Mouse (Mus musculus) forebrain, embryonic 13.5 days (tissue): ENCODE measurements around the gene Cyb5r1. TPM values are rescaled to one million over a fixed set of nuclear protein-coding genes. Genes with fewer than 3 reads are reported as not detected.
"Not testable (repeated sequence)": the region's sequence is repeated elsewhere in the genome, so short reads cannot be mapped to it uniquely, and the experiment has no call there.

Source experiments
- ATAC-seq: fragments of 200-750 bp; cut with Nextera tagmentation; 2 replicates; pipeline ENCODE4 v1.8.0; 2017
- H3K27ac ChIP-seq: fragments of 300-500 bp; sonication (generic); 2 replicates; pipeline ENCODE4 v1.5.1; 2015; ENCODE audit warnings: inconsistent platforms, mild to moderate bottlenecking, moderate library complexity
- H3K27me3 ChIP-seq: fragments of 300-500 bp; sonication (generic); 2 replicates; pipeline ENCODE4 v1.6.1; 2015; ENCODE audit warnings: mild to moderate bottlenecking, inconsistent platforms
- H3K36me3 ChIP-seq: fragments of 300-500 bp; sonication (generic); 2 replicates; pipeline ENCODE4 v1.6.1; 2015; ENCODE audit warnings: mild to moderate bottlenecking, inconsistent platforms; ENCODE audit not compliant: poor library complexity, severe bottlenecking
- H3K4me1 ChIP-seq: fragments of 300-500 bp; sonication (generic); 2 replicates; pipeline ENCODE4 v1.6.1; 2015; ENCODE audit warnings: inconsistent platforms
- H3K4me2 ChIP-seq: fragments of 300-500 bp; sonication (generic); 2 replicates; pipeline ENCODE4 v1.6.1; 2015; ENCODE audit warnings: inconsistent platforms, mild to moderate bottlenecking, moderate library complexity
- H3K4me3 ChIP-seq: fragments of 300-500 bp; sonication (generic); 2 replicates; pipeline ENCODE4 v1.5.1; 2015; ENCODE audit warnings: mild to moderate bottlenecking, inconsistent platforms
- H3K9ac ChIP-seq: fragments of 300-500 bp; sonication (generic); 2 replicates; pipeline ENCODE4 v1.6.1; 2015; ENCODE audit warnings: mild to moderate bottlenecking, inconsistent platforms
- H3K9me3 ChIP-seq: fragments of 300-500 bp; sonication (generic); replicated peaks from 2 replicates; pipeline ENCODE4 v1.6.1; 2016; ENCODE audit warnings: inconsistent platforms
- WGBS: fragments of 180-500 bp; shearing (Covaris S2); methylation state at CpG from one replicate; pipeline ENCODE4 v1.1.7; 2015; 5-methylcytosine and 5-hydroxymethylcytosine counted together
- polyA plus RNA-seq: library from polyadenylated mRNA; unstranded; fragments of >200 nt; fragmentation: Nextera tagmentation; extraction: Ambion mirVana; gene quantifications from 2 replicates; pipeline ENCODE4 v1.2.1, GENCODE M21; 2015

The Cyb5r1 gene
- polyA plus RNA-seq, 1 experiment from 2014 or later: 20.3 TPM

- not testable (repeated sequence) for H3K4me2 ChIP-seq, ATAC-seq, H3K36me3 ChIP-seq, H3K4me3 ChIP-seq, H3K27ac ChIP-seq, H3K27me3 ChIP-seq, H3K4me1 ChIP-seq, H3K9ac ChIP-seq, H3K9me3 ChIP-seq
- 85% methylated on average over 1 of the region's 1 CpGs for whole genome bisulfite sequencing
Observed at GRCm38 (mm10) chr1:134443288-134443687, 37.9 kb downstream of the Cyb5r1 start.

GRCm38 (mm10) chr1:134445418-134445817 lies 40.1 kb downstream of the Cyb5r1 start:
- 90% methylated on average over 2 of the region's 2 CpGs for WGBS
- no peaks in the 10 kb centered on the region for H3K9me3 ChIP-seq
- no peak overlapping the region for H3K9ac ChIP-seq
- no peak overlapping the region for H3K4me3 ChIP-seq
- H3K4me1 ChIP-seq: no peaks in the 10 kb centered on the region
- H3K27me3 ChIP-seq: no peaks in the 10 kb centered on the region
- H3K36me3 ChIP-seq: no peaks in the 10 kb centered on the region
- H3K4me2 ChIP-seq: no peak overlapping the region
- H3K27ac ChIP-seq: no peak overlapping the region
- ATAC-seq: no peak

GRCm38 (mm10) chr1:134448537-134448936 lies 43.2 kb downstream of the Cyb5r1 start:
- 73% methylated on average over 3 of the region's 3 CpGs for WGBS
- not testable (repeated sequence) for ATAC-seq, H3K27me3 ChIP-seq, H3K9ac ChIP-seq, H3K9me3 ChIP-seq, H3K27ac ChIP-seq, H3K4me3 ChIP-seq, H3K4me1 ChIP-seq, H3K4me2 ChIP-seq, H3K36me3 ChIP-seq

- Histone ChIP-seq H3K27ac (no peak overlapping the region), H3K36me3 (no peaks in the 10 kb centered on the region), H3K27me3 (no peaks in the 10 kb centered on the region), H3K4me1 (peaks cover 6% of the 10 kb centered on the region; the same call in 1 of the 2 replicates), H3K4me3 (no peak overlapping the region), H3K9me3 (no peaks in the 10 kb centered on the region), H3K4me2 (no peak overlapping the region), H3K9ac (no peak overlapping the region)
- 82% methylated on average over 4 of the region's 4 CpGs for WGBS
- ATAC-seq: no peak
Observed at GRCm38 (mm10) chr1:134450201-134450600, 44.8 kb downstream of the Cyb5r1 start.

- Histone ChIP-seq H3K9me3 (no peaks in the 10 kb centered on the region), H3K4me1 (peaks cover 9% of the 10 kb centered on the region), H3K36me3 (no peaks in the 10 kb centered on the region), H3K4me3 (no peak overlapping the region), H3K9ac (no peak overlapping the region), H3K27me3 (no peaks in the 10 kb centered on the region), H3K27ac (no peak overlapping the region), H3K4me2 (no peak overlapping the region)
- WGBS: 56% methylated on average over 3 of the region's 3 CpGs
- ATAC-seq: no peak
Observed at GRCm38 (mm10) chr1:134450986-134451385, 45.6 kb downstream of the Cyb5r1 start.

- Histone ChIP-seq H3K27ac (peak within 1 kb of the TSS; percentile 81), H3K4me1 (peaks cover 21% of the 10 kb centered on the region), H3K4me3 (peak within 1 kb of the TSS; percentile 92), H3K4me2 (peak within 1 kb of the TSS; percentile 81), H3K27me3 (no peaks in the 10 kb centered on the region), H3K9ac (peak within 1 kb of the TSS; percentile 94), H3K36me3 (peaks cover 19% of the 10 kb centered on the region), H3K9me3 (no peaks in the 10 kb centered on the region)
- 1% methylated on average over 54 of the region's 61 CpGs for WGBS
- peak; percentile 97 for ATAC-seq
Observed at GRCm38 (mm10) chr1:134454904-134455824, 49.8 kb downstream of the Cyb5r1 start, which contains the start of gene Klhl12. TSS of gene Klhl12 (plus strand) at chr1:134455531.

- Histone ChIP-seq H3K36me3 (peaks cover 27% of the 10 kb centered on the region), H3K9me3 (no peaks in the 10 kb centered on the region), H3K4me3 (peak overlapping the region; percentile 92), H3K4me1 (peaks cover 21% of the 10 kb centered on the region), H3K27me3 (no peaks in the 10 kb centered on the region), H3K9ac (peak overlapping the region; percentile 94), H3K27ac (no peak overlapping the region), H3K4me2 (peak overlapping the region; percentile 81)
- 25% methylated on average over 5 of the region's 5 CpGs for WGBS
- ATAC-seq: no peak
Observed at GRCm38 (mm10) chr1:134456060-134456459, 50.7 kb downstream of the Cyb5r1 start.

GRCm38 (mm10) chr1:134458139-134458727 lies 52.9 kb downstream of the Cyb5r1 start:
- WGBS: 94% methylated on average over 7 of the region's 7 CpGs
- no peak overlapping the region for H3K4me2 ChIP-seq

GRCm38 (mm10) chr1:134460294-134461284 lies 55.2 kb downstream of the Cyb5r1 start:
- ATAC-seq: no peak
- peaks cover 58% of the 10 kb centered on the region for H3K36me3 ChIP-seq

More at GRCm38 (mm10) chr1:134458139-134458727, 52.9 kb downstream of the Cyb5r1 start:
- H3K4me3 ChIP-seq: no peak overlapping the region
- no peak overlapping the region for H3K27ac ChIP-seq
- no peaks in the 10 kb centered on the region for H3K27me3 ChIP-seq
- no peaks in the 10 kb centered on the region for H3K9me3 ChIP-seq
- H3K36me3 ChIP-seq: peaks cover 45% of the 10 kb centered on the region
- H3K9ac ChIP-seq: no peak overlapping the region
- ATAC-seq: no peak
- H3K4me1 ChIP-seq: peaks cover 21% of the 10 kb centered on the region

More at GRCm38 (mm10) chr1:134460294-134461284, 55.2 kb downstream of the Cyb5r1 start:
- H3K4me1 ChIP-seq: peaks cover 15% of the 10 kb centered on the region
- H3K9ac ChIP-seq: no peak overlapping the region
- H3K4me2 ChIP-seq: no peak overlapping the region
- no peaks in the 10 kb centered on the region for H3K9me3 ChIP-seq
- H3K4me3 ChIP-seq: no peak overlapping the region
- no peaks in the 10 kb centered on the region for H3K27me3 ChIP-seq
- WGBS: 97% methylated on average over 1 of the region's 1 CpGs
- H3K27ac ChIP-seq: no peak overlapping the region
